Mouse (Mus musculus): Measurements from ENCODE around the gene Ccdc65.
"Not testable (repeated sequence)": the region's sequence is repeated elsewhere in the genome, so short reads cannot be mapped to it uniquely, and the experiment has no call there.

Ccdc65 gene

GRCm38 (mm10) chr15:98737881-98738280 is 29.9 kb downstream of the Ccdc65 start:
- no peak for DNase-seq (ENCODE audit: low read depth)

- no peak for DNase-seq (ENCODE audit: low read depth)
These were observed 30.8 kb downstream of the Ccdc65 start for GRCm38 (mm10) chr15:98738796-98739195.

- no peak for DNase-seq (ENCODE audit: low read depth)
These were observed 32.2 kb downstream of the Ccdc65 start for GRCm38 (mm10) chr15:98740219-98740618.

- DNase-seq (ENCODE audit: low read depth) = no peak
These were observed 34.9 kb downstream of the Ccdc65 start for GRCm38 (mm10) chr15:98742766-98743428.

GRCm38 (mm10) chr15:98743863-98744262 is 35.9 kb downstream of the Ccdc65 start:
- not testable (repeated sequence) for DNase-seq (ENCODE audit: low read depth)

- no peak for DNase-seq (ENCODE audit: low read depth)
These were observed 38.4 kb downstream of the Ccdc65 start for GRCm38 (mm10) chr15:98746344-98746965.

GRCm38 (mm10) chr15:98747296-98747695 is 39.3 kb downstream of the Ccdc65 start:
- no peak for DNase-seq (ENCODE audit: low read depth)

- no peak for DNase-seq (ENCODE audit: low read depth)
These were observed 41.1 kb downstream of the Ccdc65 start for GRCm38 (mm10) chr15:98749093-98749492.

GRCm38 (mm10) chr15:98753021-98753423 is 45.0 kb downstream of the Ccdc65 start:
- peak; percentile 60 for DNase-seq (ENCODE audit: low read depth)

- no peak for DNase-seq (ENCODE audit: low read depth)
These were observed 46.1 kb downstream of the Ccdc65 start for GRCm38 (mm10) chr15:98754125-98754524.

- peak; percentile 60 for DNase-seq (ENCODE audit: low read depth)
These were observed 54.2 kb downstream of the Ccdc65 start for GRCm38 (mm10) chr15:98762201-98762621.

GRCm38 (mm10) chr15:98762670-98763529 is 54.9 kb downstream of the Ccdc65 start, which contains the start of gene Arf3:
Arf3 (minus strand) TSS chr15:98763214.
- peak; percentile 83 for DNase-seq (ENCODE audit: low read depth)

- no peak for DNase-seq (ENCODE audit: low read depth)
These were observed 57.9 kb downstream of the Ccdc65 start for GRCm38 (mm10) chr15:98765929-98766328.

- no peak for DNase-seq (ENCODE audit: low read depth)
These were observed 60.3 kb downstream of the Ccdc65 start for GRCm38 (mm10) chr15:98768259-98768658.

GRCm38 (mm10) chr15:98771813-98772425 is 63.9 kb downstream of the Ccdc65 start:
- no peak for DNase-seq (ENCODE audit: low read depth)

GRCm38 (mm10) chr15:98772511-98773211 is 64.7 kb downstream of the Ccdc65 start:
- peak; percentile 37 for DNase-seq (ENCODE audit: low read depth)
